19 mouse cellular contexts compared by ENCODE assay signal in the genomic region with DNA sequence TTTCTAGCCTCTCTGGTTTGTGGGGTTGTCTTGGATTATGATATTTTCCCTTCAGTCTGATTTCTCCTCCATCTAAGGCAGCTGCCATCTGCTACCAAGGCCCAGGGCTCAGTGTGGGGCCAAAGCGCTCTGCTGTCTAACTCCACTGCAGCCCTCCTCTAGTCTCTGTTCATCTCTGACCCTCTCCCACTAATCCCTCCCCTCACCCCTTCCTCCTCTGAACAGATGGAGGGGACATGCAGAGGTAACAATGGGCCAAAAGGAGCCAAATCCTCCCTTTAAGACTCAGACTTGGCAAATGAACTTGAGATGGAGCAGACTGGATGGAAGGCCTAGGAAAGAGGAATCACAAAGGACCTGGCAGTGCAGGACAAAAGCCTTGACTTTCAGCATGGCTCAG. TPM values are rescaled to one million over a fixed set of nuclear protein-coding genes. Genes with fewer than 3 reads are reported as not detected.
DNase-seq lines count a peak whose midpoint lies in the region; ATAC-seq and TF ChIP-seq lines count a peak whose summit lies in the region.
"Had no signal": no experiment of that assay in that cellular context is flagged by ENCODE, and none has a peak within 500 bp of the region (broad histone marks: within the 10 kb centered on the region; RNA-seq: fewer than 3 reads in every experiment).

No protein-coding gene starts in this region.

- no peaks in the 10 kb centered on the region for H3K36me3 ChIP-seq in forebrain, embryonic 11.5 days (ENCODE audit: control insufficient read depth, insufficient read depth, low read length)
- 0 out of 2 replicates have a peak, but pooled peaks cover 11% of the 10 kb centered on the region for H3K36me3 ChIP-seq in forebrain, postnatal 0 days (ENCODE audit: insufficient read depth)
- H3K36me3 ChIP-seq in forebrain, embryonic 13.5 days (ENCODE audit: poor library complexity, severe bottlenecking), result peaks cover 26% of the 10 kb centered on the region
- H3K36me3 ChIP-seq in hindbrain, embryonic 16.5 days (ENCODE audit: control insufficient read depth, insufficient read depth, low read length), result 0 out of 2 replicates have a peak, but pooled peaks cover 2% of the 10 kb centered on the region
- H3K36me3 ChIP-seq in thymus, adult 2 months (ENCODE audit: control insufficient read depth, insufficient read depth, low read length), result no peaks in the 10 kb centered on the region; the same call in 1 of the 2 replicates

- 89% methylated on average over 1 of the region's 1 CpGs for WGBS in forebrain, embryonic 11.5 days
- WGBS in forebrain, postnatal 0 days, result 74% methylated on average over 1 of the region's 1 CpGs
- WGBS in forebrain, embryonic 13.5 days, result 68% methylated on average over 1 of the region's 1 CpGs
- 61% methylated on average over 1 of the region's 1 CpGs for WGBS in hindbrain, embryonic 16.5 days
- 100% methylated on average over 1 of the region's 1 CpGs for WGBS in thymus, adult 2 months

- no peak overlapping the region for H3K4me2 ChIP-seq in forebrain, embryonic 11.5 days (ENCODE audit: low read depth, low read length, severe bottlenecking)
- H3K4me2 ChIP-seq in forebrain, postnatal 0 days (ENCODE audit: low read depth), result no peak overlapping the region
- no peak overlapping the region for H3K4me2 ChIP-seq in forebrain, embryonic 13.5 days
- H3K4me2 ChIP-seq in hindbrain, embryonic 16.5 days (ENCODE audit: low read length), result no peak overlapping the region
- H3K4me2 ChIP-seq: neural tube, embryonic 13.5 days; stomach, embryonic 15.5 days had no signal

- no peak for DNase-seq in forebrain, embryonic 11.5 days (ENCODE audit: low spot score)
- no peak for DNase-seq in forebrain, postnatal 0 days
- peak; percentile 51 for DNase-seq in brain, embryonic 14.5 days (ENCODE audit: low read depth)
- DNase-seq in spleen, adult 18-20 months, result no peak
- no peak for DNase-seq in thymus, adult 2 months
- DNase-seq in natural killer cell, adult 2 months (ENCODE audit: low spot score in 2 of 2), result no peak
- DNase-seq: gastrocnemius, postnatal 36 days; kidney, adult 11 months; layer of hippocampus, postnatal 36 days; liver; right cerebral cortex, postnatal 14 days; thymus, adult 18-20 months had no signal

- H3K4me3 ChIP-seq in forebrain, embryonic 11.5 days (ENCODE audit: low read depth, low read length), result no peak overlapping the region
- no peak overlapping the region for H3K4me3 ChIP-seq in forebrain, postnatal 0 days (ENCODE audit: low read depth, low read length)
- no peak overlapping the region for H3K4me3 ChIP-seq in forebrain, embryonic 13.5 days
- H3K4me3 ChIP-seq in hindbrain, embryonic 16.5 days (ENCODE audit: low read length), result no peak overlapping the region
- H3K4me3 ChIP-seq in thymus, adult 2 months (ENCODE audit: control insufficient read depth, insufficient read depth, low read length), result no peak overlapping the region
- H3K4me3 ChIP-seq: layer of hippocampus, adult 2 months; neural tube, embryonic 13.5 days; stomach, embryonic 15.5 days had no signal

- no peaks in the 10 kb centered on the region for H3K9me3 ChIP-seq in forebrain, embryonic 11.5 days (ENCODE audit: control insufficient read depth, low read length)
- H3K9me3 ChIP-seq in forebrain, postnatal 0 days (ENCODE audit: low read length), result no peaks in the 10 kb centered on the region
- H3K9me3 ChIP-seq in forebrain, embryonic 13.5 days (replicated peaks), result no peaks in the 10 kb centered on the region
- H3K9me3 ChIP-seq in hindbrain, embryonic 16.5 days (ENCODE audit: control insufficient read depth, low read length), result no peaks in the 10 kb centered on the region
- H3K9me3 ChIP-seq: neural tube, embryonic 13.5 days; stomach, embryonic 15.5 days had no signal

- H3K27ac ChIP-seq in forebrain, embryonic 11.5 days (ENCODE audit: low read depth, low read length), result peak overlapping the region; percentile 8; the same call in 1 of the 2 replicates
- H3K27ac ChIP-seq in forebrain, postnatal 0 days (ENCODE audit: low read depth, low read length), result no peak overlapping the region
- peak overlapping the region; percentile 54 for H3K27ac ChIP-seq in forebrain, embryonic 13.5 days
- H3K27ac ChIP-seq in hindbrain, embryonic 16.5 days (ENCODE audit: low read depth, low read length), result peak overlapping the region; percentile 13
- no peak overlapping the region for H3K27ac ChIP-seq in thymus, adult 2 months (ENCODE audit: control insufficient read depth, insufficient read depth, low read length)
- H3K27ac ChIP-seq: kidney, postnatal 0 days; layer of hippocampus, adult 2 months; neural tube, embryonic 13.5 days; stomach, embryonic 15.5 days had no signal

- no peak for ATAC-seq in forebrain, embryonic 11.5 days (replicated peaks; ENCODE audit: low FRiP score)
- no peak for ATAC-seq in forebrain, postnatal 0 days
- ATAC-seq in forebrain, embryonic 13.5 days, result no peak
- peak; percentile 74 for ATAC-seq in hindbrain, embryonic 16.5 days
- ATAC-seq: lung, postnatal 0 days had no signal

- no peak overlapping the region for H3K9ac ChIP-seq in forebrain, embryonic 11.5 days (ENCODE audit: low read length)
- no peak overlapping the region for H3K9ac ChIP-seq in forebrain, postnatal 0 days
- no peak overlapping the region for H3K9ac ChIP-seq in forebrain, embryonic 13.5 days
- H3K9ac ChIP-seq in hindbrain, embryonic 16.5 days (ENCODE audit: low read depth, low read length), result 0 out of 2 replicates have a peak overlapping the region, but pooled peaks have one; percentile 6
- H3K9ac ChIP-seq: neural tube, embryonic 13.5 days; stomach, embryonic 15.5 days had no signal

- H3K27me3 ChIP-seq in forebrain, embryonic 11.5 days (ENCODE audit: control insufficient read depth, insufficient read depth, low read length), result no peaks in the 10 kb centered on the region
- H3K27me3 ChIP-seq in forebrain, postnatal 0 days (ENCODE audit: insufficient read depth, low read length), result no peaks in the 10 kb centered on the region
- no peaks in the 10 kb centered on the region for H3K27me3 ChIP-seq in forebrain, embryonic 13.5 days
- no peaks in the 10 kb centered on the region for H3K27me3 ChIP-seq in hindbrain, embryonic 16.5 days (replicated peaks; ENCODE audit: control insufficient read depth, insufficient read depth, low read length)
- no peaks in the 10 kb centered on the region for H3K27me3 ChIP-seq in thymus, adult 2 months (ENCODE audit: control insufficient read depth, insufficient read depth, low read length)
- H3K27me3 ChIP-seq: neural tube, embryonic 13.5 days; stomach, embryonic 15.5 days had no signal

- peaks cover 3% of the 10 kb centered on the region; the same call in 1 of the 2 replicates for H3K4me1 ChIP-seq in forebrain, embryonic 11.5 days (replicated peaks; ENCODE audit: control insufficient read depth, insufficient read depth, low read length)
- H3K4me1 ChIP-seq in forebrain, postnatal 0 days (ENCODE audit: insufficient read depth), result no peaks in the 10 kb centered on the region
- peaks cover 11% of the 10 kb centered on the region for H3K4me1 ChIP-seq in forebrain, embryonic 13.5 days
- peaks cover 9% of the 10 kb centered on the region; the same call in 1 of the 2 replicates for H3K4me1 ChIP-seq in hindbrain, embryonic 16.5 days (ENCODE audit: control insufficient read depth, insufficient read depth, low read depth, low read length)
- H3K4me1 ChIP-seq in thymus, adult 2 months (replicated peaks; ENCODE audit: control insufficient read depth, insufficient read depth, low read length), result no peaks in the 10 kb centered on the region

- no peak for TF ChIP-seq POLR2A in brain, embryonic 14.5 days (IDR thresholded peaks at IDR 0.05; ENCODE audit: borderline replicate concordance, extremely low read depth, insufficient read depth, insufficient read length, poor library complexity, severe bottlenecking)
- no peak for TF ChIP-seq POLR2A in thymus, adult 2 months (IDR thresholded peaks at IDR 0.05; ENCODE audit: control insufficient read depth, extremely low read depth, insufficient read depth, low read length, poor library complexity)

- no peak for TF ChIP-seq CTCF in forebrain, postnatal 0 days (IDR thresholded peaks at IDR 0.05; ENCODE audit: low read depth)
- TF ChIP-seq CTCF in brain, embryonic 14.5 days (IDR thresholded peaks at IDR 0.05; ENCODE audit: borderline replicate concordance, extremely low read depth, insufficient read depth, insufficient read length), result no peak
- no peak for TF ChIP-seq CTCF in thymus, adult 2 months (IDR thresholded peaks at IDR 0.05; ENCODE audit: borderline replicate concordance, control insufficient read depth, extremely low read depth, insufficient read depth, low read length, poor library complexity)

RNA-seq across cellular contexts. Expression of a gene that starts 36.3 kb away (rescaled TPM):
- 17.5 and 21.5 TPM in 2 replicates for polyA plus RNA-seq in forebrain, embryonic 11.5 days (2014; fragmentation: Nextera tagmentation; extraction: Ambion mirVana)
- total RNA-seq in forebrain, postnatal 0 days (2014; rRNA removed), result 16.3 and 22.0 TPM in 2 replicates
- polyA plus RNA-seq in forebrain, postnatal 0 days (2015; fragmentation: Nextera tagmentation; extraction: Ambion mirVana), result 7.3 and 10.4 TPM in 2 replicates
- 26.5 and 29.6 TPM in 2 replicates for polyA plus RNA-seq in brain, embryonic 14.5 days (2012; rRNA removed)
- polyA plus RNA-seq in forebrain, embryonic 13.5 days (2015; fragmentation: Nextera tagmentation; extraction: Ambion mirVana), result 16.1 and 19.1 TPM in 2 replicates
- polyA plus RNA-seq in hindbrain, embryonic 16.5 days (2015; fragmentation: Nextera tagmentation; extraction: Ambion mirVana), result 12.2 TPM in 2 replicates
- polyA plus RNA-seq in thymus, adult 2 months (2012; rRNA removed), result 32.0 and 35.9 TPM in 2 replicates

RNA-seq across cellular contexts. Expression of a gene that starts 46.1 kb away (rescaled TPM):
- polyA plus RNA-seq in forebrain, embryonic 11.5 days (2014; fragmentation: Nextera tagmentation; extraction: Ambion mirVana), result 29.8 and 30.7 TPM in 2 replicates
- 40.9 and 48.5 TPM in 2 replicates for total RNA-seq in forebrain, postnatal 0 days (2014; rRNA removed)
- polyA plus RNA-seq in forebrain, postnatal 0 days (2015; fragmentation: Nextera tagmentation; extraction: Ambion mirVana), result 25.1 and 39.1 TPM in 2 replicates
- polyA plus RNA-seq in brain, embryonic 14.5 days (2012; rRNA removed), result 39.2 and 52.9 TPM in 2 replicates
- 33.5 and 35.6 TPM in 2 replicates for polyA plus RNA-seq in forebrain, embryonic 13.5 days (2015; fragmentation: Nextera tagmentation; extraction: Ambion mirVana)
- polyA plus RNA-seq in hindbrain, embryonic 16.5 days (2015; fragmentation: Nextera tagmentation; extraction: Ambion mirVana), result 42.9 and 52.0 TPM in 2 replicates
- polyA plus RNA-seq in thymus, adult 2 months (2012; rRNA removed), result 7.7 and 10.1 TPM in 2 replicates

Comparison
In these comparisons a context has a peak if more than half of its experiments do, and no peak if none do; other contexts are left out.
1. H3K27ac ChIP-seq: peak in forebrain, embryonic 11.5 days (single experiment), forebrain, embryonic 13.5 days (single experiment) and hindbrain, embryonic 16.5 days (single experiment); none in forebrain, postnatal 0 days (single experiment) and thymus, adult 2 months (single experiment).